Mouse (Mus musculus) left cerebral cortex, adult 18-20 months (tissue): ENCODE results near the gene Chd1l. TPM values are rescaled to one million over a fixed set of nuclear protein-coding genes. Genes with fewer than 3 reads are reported as not detected.

Source experiments
- DNase-seq, 2 experiments: peaks; one replicate each; pipeline ENCODE4 v3.0.0; 2021 to 2022; ENCODE audit warnings: low spot score in 2 of 2, mixed read lengths in 1 of 2
- long read RNA-seq, 2 experiments: library from polyadenylated mRNA; stranded (forward); transcript quantifications; one replicate each; pipeline ENCODE4 v2.0.0; 2021
- total RNA-seq, 2 experiments: library from RNA; stranded (reverse); gene quantifications; 2 replicates each; pipeline ENCODE4 v1.2.3; 2021

Gene Chd1l
- total RNA-seq: 1 to 10 TPM; 8.2 to 8.9 TPM
- long read RNA-seq, experiment 1, partial matches to known transcripts: 6 of 20 reads
- long read RNA-seq, experiment 1, other reads (novel, unspliced or antisense): 10 of 20 reads
- long read RNA-seq, experiment 2, partial matches to known transcripts: 0 of 9 reads
- long read RNA-seq, experiment 2, other reads (novel, unspliced or antisense): 8 of 9 reads

DNA sequence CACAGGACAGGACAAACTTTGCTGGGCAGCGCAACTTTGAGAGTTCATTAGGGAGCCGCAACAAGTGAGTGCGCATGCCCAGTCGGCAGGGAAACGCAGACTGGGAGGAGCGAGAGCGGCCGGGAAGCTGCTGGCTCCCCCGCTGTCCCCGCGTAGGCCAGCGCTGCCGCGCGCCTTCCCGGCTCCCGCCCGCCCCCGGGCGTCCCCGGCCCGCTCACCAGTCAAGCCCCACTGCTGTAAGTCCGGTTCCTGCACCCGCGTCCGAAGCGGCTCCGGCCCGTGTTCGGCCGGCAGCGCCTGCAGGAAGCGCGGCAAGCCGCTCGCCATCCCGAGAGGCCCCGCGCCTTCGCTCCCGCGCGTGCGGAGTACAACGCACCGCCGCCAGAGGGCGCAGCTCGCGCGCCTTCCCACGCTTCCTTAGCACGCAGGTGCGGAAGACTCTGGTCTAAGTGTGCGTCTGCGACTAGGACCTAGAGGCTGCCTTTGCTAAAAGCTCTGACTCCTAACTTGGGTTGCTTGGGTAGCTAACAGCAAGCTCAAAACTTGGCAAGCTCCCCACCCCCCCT is at the start of gene Chd1l:
TSS of gene Chd1l (minus strand) at position 359 of the 566 bp plus-strand sequence.
- DNase-seq: peak; percentile 92

DNA sequence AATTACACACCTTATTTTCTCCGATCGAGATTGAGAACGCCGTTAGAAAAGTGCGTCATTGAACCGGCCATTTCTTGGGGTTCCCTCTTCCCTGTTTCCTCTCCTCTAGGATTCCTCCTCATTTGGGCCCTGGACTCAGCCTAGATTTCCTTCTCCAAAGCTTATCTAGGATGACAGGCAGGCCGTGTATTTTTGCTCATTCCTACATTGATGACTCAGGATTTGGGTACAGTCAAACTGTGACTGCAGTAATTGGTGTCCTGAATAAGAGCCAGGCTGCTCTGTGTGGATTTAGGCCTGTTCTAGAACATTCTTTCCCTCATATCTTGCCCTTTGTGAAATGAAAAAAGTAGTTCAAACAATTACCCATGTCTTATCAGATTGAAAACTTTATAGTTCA is 49.7 kb upstream of the Chd1l start:
- no peak for DNase-seq

DNA sequence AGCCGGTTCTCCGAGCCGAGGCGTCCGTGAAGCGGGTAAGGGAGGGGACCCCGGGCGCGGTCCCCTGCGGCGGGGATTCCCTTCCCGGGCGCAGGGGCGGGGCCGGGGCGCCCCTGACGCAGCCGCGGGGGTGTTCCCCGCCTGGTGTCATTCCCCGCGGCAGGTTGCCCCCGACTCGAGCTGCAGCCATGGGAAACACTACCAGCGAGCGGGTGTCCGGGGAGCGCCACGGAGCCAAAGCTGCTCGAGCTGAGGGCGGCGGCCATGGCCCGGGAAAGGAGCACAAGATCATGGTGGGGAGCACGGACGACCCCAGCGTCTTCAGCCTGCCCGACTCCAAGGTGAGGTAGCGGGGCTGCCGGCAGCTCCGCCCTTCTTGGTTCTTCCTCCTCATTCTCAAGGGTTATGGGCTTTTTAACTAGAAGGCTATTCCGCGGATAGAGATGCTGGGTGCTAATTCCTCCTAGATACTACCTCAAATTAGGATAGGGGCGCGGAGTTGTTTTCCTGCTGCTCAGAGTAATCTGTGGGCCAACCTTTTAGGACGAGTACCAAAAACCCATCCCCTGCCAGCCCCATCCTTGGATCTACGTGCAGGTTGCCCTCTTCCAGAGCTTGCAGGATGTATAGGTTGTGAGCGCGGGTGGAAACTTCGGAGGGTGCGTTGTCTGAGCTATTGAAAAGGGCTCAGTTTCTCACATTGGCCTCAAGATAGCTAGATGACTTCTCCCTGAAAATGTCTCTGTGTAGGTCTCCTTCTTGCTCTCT is 48.6 kb upstream of the Chd1l start:
- peak; percentile 23 to 56 for DNase-seq

DNA sequence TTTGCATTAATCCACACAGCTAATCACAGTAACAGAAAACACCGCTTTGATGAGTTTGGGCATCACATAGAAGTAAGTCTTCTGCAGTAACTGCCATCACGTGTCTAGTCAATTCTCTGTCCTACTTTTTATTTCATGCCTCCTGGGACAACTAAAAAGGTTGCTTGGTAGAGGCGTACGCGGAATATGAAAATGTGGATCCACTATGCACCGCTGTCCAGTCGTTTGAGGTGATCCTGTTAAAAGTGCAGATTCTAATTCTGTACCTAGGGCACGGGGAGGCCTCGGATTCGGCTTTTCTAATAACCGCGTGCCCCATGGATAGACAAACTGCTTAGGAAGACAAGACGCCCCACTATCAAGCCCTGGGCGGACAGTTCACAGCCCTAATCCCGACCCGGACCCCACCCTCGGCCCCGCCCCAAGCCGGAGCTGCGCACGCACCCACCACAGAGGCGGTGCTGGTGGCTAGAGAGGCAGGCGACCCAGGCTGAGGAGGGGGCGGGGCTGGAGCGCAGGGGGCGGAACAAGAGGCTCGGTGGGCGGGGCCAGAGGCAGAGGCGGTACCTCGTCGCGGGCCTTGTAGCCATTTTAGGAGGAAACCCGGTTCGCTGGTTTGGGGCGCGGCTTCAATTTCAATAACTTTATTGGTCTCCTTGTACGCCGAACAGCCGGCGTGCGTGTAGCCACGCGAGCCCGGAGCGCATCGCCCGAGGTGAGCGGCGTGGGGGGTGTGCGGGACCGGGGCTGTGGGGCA is 47.8 kb upstream of the Chd1l start, which contains the start of gene Prkab2:
TSS of gene Prkab2 (plus strand) at position 539 of the 757 bp plus-strand sequence.
- peak; percentile 99 for DNase-seq

DNA sequence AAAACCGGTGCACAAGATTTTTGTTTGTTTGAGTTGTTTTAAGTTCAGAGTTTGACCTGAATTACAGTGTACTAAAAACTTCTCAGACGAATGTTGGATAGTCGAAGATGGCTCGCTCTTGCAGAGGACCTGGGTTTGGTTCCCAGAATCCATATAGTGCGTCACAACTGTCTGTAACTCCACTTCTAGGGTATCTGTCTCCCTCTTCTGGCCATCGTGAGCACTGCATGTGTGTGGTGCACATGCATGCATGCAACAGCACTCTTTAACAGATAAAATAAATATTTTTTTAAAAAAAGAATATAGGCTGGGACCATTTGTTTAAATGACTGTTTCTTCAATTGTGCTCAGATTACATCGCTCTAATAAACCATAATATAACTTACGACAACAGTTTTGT is 44.9 kb upstream of the Chd1l start:
- no peak for DNase-seq

DNA sequence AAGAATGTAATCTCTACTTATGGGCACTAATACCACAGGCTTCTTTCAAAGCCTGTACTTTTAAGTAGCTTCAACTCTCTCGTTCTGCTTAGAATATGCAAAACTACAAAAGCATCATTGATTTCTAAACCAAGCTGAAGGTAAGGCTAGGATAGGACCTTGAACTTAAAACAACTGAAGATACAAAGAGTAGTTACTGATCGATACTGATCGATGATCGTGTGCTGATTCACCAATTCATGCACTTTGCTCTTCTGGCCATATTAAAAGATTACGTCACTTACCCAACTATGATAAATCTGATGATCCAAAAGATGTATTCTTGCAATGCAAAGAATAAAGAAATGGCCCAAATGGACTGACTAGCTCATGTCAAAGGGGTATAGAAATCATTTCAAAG is 43.8 kb upstream of the Chd1l start:
- DNase-seq: no peak

DNA sequence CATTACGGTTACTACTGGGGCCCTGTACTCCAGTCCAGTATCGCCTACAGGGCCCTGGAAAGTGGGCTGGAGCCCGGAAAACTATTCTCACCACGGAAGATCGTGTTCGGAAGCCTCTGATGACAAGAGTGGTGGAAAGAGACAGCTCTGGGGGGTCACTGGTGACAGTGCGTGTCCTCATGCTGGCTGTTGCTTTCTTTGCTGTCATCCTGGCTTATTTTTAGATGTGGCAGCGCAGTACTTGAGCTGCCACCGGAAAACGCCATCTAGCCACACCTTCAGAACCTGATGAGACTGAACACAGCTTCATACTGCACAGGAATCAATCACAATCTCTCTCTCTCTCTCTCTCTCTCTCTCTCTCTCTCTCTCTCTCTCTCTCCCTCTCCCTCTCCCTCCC is 41.6 kb upstream of the Chd1l start:
- DNase-seq: no peak

DNA sequence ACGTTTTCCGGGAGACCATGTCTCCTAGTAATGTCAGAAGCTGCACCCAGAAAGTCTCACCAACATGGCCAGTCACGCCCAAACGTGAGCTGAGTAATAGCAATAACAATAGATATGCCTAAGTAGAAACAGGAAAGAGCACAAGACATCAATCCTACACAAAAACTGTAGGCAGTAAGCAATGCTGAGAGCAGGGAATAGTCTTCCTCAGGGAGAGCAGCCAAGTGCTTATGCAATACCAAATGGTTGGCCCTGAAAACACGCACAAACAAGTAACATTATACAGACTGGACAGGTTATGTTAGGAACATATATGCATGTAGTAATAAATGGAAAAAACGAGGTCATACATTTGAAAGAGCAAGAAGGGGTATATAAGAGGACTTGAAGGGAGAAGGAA is 39.5 kb upstream of the Chd1l start:
- no peak for DNase-seq

DNA sequence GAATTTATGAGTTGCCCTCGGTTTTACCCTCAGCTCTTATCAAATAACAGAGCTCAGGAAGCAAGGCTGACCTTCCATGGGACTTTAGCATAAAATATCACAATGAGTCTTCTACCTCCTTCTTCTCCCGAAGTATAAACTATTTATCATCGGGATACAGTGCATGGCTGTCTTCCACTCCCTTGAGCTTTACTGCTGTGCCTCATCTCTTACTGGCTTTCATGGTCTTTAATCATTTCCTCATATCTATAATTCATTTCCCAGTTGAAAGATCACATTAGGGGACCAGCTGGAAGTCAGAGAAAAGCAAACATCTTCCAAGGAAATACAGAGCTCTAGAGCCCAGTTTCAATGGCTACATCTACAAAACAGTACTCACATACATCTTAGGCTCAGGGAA is 39.0 kb upstream of the Chd1l start:
- DNase-seq: no peak

DNA sequence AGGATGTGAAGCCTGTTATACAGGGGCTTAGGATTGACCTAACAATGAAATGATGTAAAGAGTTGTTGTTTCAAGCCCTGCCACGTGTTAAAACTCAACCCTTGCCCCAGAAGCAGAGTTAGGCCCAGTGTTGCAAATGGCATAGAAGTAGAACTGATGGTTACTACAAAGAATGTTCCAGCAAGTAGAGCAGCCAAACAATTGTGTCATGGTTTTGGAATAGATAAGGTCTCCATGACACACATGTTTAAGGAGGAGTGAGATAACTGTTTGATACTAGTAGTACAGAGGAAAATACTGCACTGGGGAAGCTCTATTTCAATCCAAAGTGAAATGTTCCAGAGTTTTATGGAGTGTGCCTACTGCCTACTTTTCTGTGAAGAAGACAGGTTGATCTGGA is 38.5 kb upstream of the Chd1l start:
- no peak for DNase-seq

DNA sequence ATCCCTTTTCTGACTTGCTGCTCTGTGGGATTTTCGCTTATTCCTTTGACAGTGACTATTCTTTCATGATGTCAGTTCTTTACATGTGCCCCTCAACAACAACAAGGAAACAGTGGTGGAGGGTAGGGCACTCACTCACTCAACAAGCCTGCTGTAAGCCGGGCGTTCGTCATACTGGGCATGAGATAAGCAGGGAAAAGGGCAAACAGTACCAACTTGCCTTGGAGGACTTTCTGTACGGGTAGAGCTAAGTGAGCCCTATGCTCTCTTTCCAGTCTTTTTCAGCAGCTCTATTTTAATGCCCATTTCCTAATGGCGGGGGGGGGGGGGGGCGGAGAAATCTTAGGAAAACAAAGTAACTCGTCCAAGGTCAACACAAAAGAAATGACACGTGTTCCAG is 32.0 kb upstream of the Chd1l start:
- no peak for DNase-seq

DNA sequence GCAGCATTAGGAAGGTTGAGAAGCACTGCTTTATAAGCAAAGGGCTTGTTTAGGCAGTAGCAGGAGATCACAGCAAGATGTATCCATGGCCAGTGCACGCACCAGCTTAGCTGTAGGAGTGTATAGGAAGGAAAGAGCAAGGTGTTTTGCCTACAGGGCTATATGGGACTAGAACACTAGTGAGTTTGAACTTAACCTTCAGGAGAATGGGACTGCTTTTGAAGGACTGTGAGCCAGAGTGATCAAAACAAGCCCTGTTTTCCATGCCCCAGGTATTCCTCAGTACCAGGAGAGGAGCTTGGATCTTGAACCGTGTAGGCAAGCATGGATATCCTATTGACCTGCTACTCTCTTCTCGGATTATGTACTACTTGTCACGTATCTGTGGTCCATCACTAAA is 31.4 kb upstream of the Chd1l start:
- DNase-seq: no peak

DNA sequence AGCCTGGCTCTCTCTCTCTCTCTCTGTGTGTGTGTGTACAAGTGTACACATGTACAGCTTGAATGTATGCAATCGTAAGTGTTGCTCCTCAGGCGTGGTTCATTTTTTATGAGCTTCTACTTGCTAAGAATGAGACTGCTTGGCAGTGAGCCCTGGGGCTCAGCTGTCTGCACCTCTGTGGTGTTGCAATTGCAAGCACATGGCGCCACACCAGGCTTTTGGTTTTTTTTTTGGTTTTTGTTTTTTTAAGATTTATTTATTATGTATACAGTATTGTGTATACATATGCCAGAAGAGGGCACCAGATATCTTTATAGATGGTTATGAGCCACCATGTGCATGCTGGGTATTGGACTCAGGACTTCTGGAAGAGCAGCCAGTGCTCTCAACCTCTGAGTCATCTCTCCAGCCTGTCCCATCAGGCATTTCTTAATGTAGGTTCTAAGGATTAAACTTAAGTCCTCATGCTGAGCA is 24.3 kb upstream of the Chd1l start:
- no peak for DNase-seq

DNA sequence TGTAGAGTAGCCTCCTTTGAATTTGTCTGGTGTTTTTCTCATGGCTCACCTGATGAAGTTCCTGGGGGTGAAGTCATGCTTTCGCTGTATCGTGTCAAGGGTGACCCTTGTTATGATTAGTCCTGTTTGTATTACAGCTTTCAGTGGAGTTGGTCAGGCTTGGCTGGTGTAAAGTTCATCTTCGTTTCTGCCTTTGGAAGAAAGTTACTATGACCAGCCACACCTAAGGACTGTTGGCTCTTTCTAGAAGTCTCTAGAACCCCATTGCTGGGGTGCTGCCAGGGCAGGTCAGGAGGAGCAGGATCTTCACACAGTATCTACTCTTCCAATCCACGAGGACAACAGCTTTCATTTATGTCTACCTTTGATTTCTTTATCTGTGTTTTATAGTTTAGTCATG is 23.5 kb upstream of the Chd1l start:
- DNase-seq: no peak

DNA sequence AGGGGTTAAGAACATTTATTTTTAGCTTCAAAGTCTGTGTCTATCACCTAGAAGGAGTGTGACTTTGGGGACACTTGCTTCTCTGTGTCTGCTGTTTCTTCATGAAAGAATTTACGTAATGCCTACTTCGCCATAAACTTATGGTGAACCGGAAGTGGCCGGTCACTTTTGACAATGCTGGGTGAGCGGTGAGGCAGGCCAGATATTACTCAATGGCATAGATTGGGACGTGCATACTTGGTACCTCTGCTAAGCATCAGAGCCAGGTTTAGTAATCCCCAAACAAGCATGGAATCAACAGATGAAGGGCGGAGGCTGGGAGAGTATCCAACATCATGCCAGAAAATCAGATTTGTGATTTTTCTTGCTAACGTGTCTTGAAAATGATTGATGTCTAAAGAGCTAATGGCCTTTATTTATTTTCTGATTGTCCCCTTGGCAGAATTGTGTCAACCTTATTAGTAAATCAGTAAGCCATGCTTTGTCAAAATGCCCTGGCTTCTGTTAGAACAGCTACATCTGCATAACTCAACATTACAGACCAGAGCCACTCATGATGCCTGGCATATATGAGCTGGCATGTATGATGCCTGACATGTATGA is 21.4 kb upstream of the Chd1l start:
- no peak for DNase-seq

DNA sequence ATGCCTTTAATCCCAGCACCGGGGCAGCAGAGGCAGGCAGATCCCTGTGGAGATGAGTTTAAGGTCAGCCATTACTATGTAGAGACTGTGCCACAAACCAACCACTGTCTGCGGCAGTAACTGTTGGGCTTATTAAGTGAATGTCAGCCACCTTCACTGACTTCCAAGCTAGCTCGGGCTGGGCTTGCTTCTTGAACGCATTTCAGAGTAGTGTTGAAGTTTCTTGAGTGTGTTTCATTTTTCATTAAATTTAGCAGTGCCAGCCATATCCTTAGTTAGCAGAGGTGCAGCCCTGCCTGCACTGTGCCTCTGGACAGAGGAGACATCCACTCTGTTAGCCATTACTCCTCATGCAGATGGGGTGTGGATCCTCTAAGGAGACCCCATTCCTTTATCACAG is 20.7 kb upstream of the Chd1l start:
- DNase-seq: no peak

DNA sequence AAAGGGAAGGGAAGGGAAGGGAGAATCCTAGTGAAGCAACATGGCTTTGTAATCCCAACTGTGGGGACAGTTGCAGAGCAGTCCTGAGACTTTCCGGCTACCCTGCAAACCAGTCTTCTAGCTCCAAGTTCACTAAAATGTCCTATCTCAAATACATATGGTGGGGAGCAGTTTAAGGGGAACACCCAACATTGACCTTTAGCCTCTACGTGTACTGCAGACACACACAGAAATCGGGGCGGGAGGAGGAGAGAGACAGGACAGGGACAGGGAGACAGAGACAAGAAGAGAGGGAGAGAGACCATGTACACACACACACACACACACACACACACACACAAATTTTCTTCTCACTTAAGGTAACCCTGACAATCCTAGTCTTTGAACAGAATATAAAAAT is 19.9 kb upstream of the Chd1l start:
- DNase-seq: no peak

DNA sequence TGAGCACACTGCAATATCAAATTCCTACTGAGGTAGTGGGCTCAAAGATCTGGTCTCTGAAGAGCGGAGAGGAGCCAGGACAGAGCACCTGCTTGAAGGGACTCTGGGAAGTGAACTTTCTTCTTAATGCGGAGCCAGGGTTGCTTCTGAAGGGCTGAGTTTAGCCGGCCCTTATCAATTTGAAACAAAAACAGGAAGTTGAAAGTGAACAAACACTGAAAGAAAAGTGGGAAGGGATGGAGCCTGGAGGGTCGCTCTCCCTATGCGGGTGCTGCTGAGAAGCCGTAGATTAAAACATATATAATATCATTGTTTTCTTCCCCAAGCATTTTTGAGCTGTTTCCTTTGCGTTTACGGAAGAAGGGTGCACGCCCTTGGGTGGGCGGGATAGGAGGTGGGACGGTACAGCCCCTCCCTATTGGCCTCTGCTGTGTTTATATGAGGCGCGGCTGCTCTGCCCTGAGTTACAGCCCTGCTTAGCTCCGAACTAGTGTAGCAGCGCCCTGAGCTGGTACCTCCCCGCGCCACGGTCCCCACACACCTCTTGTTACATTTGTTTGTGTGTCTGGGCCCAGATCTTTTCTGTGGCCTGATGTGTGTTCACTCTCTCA is 18.5 kb upstream of the Chd1l start, which contains the start of gene Fmo5:
TSS of gene Fmo5 (plus strand) at position 414 of the 611 bp plus-strand sequence.
- DNase-seq: no peak

DNA sequence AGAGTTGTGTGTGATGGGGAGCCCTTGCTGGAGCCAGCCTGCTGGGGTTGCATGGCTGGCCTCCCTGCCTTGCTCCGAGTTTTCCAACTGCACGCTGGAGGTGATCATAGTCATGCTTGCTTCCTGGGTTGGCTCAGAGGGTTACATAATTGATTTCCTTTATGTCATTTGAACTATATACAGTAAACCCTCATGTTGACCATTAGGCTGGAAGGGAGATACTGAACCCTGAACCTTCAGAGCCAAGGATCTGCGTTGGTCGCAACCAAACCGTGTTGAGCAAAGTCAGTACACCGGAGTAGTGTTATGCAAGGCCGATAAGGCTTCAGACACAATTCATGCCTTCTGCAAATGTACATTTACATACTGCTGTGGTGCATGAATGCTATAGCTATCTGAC is 17.9 kb upstream of the Chd1l start:
- no peak for DNase-seq

DNA sequence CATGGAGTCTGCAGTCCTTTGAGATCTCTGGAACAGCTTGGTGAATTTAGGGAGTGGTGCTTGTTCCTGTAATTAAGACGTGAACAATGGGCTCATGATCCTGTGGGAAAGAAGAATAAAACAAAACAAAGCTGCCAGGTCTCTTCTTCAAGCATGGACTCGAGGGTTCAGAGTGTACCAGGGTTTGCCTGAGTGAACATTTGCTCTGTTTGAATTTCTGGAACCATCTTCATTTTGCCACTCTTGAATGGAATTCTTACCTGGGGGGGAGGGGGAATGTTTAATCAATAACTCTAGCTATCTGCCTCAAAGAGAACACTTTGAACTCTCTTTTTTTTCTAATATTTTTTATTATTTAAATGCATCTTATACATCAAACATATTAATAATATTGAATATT is 14.6 kb upstream of the Chd1l start:
- DNase-seq: no peak

DNA sequence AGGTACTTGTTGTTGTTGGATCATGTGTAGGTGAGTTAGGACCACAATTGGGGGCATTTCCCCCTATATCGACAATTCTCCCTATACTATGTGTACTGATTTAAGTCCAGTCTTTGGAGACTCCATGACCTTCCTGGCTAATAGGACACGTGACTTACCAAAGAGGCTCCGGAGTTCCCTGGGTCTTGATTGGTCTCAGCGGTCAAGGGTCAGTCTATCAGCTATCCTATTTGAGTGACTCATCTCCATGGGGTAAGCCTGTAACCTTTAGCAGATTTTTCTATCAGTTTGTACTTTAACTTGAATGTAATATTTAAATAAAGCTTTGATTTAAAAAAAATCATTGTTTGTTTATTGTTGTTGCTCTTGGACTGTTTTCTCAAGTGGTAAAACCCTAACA is 10.7 kb upstream of the Chd1l start:
- no peak for DNase-seq
